Mouse (Mus musculus): ENCODE results near the gene 4933427D14Rik. TPM values are rescaled to one million over a fixed set of nuclear protein-coding genes. Genes with fewer than 3 reads are reported as not detected.
A peak's percentile ranks its signal among the peaks of the same experiment; 100 is the strongest.

4933427D14Rik gene
- polyA plus RNA-seq, 1 experiment, result 33.1 TPM

DNA sequence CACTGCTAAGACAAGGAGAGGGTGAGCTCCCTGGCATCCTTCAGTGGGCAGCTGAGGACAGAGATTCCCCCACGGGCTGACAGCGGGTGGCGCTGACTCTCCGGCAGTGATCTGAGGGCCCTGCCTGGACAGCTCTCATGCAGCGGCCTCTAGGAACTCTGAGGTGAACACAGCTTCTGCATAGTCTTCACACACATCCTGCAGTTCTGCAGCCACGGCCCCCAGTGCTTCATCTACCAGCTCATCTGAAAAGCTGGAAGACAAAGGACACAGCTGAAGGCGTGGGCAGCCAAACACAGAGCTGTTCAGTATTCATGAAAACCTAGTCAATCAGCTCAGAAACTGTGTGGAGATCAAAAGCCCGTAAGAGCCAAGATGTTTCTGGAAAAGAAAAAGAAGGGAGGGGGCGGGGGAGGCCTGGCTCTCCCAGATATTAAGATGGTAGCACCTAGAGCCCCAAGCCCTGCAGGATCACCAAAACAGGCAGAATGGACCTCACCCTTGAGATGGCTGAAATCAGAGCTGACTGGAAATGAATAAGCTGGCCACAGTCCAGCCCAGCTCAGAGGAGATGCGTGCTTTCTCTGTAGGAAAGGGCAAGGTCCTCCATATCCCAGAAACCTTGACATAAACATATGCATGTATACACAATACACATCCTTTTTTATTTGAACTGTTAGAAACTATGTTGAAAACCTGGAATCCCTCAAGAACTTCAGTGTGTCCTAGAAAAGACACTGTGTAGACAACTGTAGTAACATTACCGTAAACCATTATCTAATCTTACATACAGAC is 51.9 kb downstream of the 4933427D14Rik start:
- no peak for TF ChIP-seq CTCF (IDR thresholded peaks at IDR 0.05; ENCODE audit: control insufficient read depth, insufficient read depth, insufficient replicate concordance, low read depth, low read length)
- no peak for TF ChIP-seq POLR2A (IDR thresholded peaks at IDR 0.05; ENCODE audit: control insufficient read depth, low read depth, low read length)
- Histone ChIP-seq H3K27ac (ENCODE audit: control insufficient read depth, insufficient read depth, low read depth, low read length) (no peak overlapping the region), H3K4me1 (ENCODE audit: control insufficient read depth, insufficient read depth, low read length) (no peaks in the 10 kb centered on the region), H3K27me3 (ENCODE audit: control insufficient read depth, insufficient read depth, low read length) (no peaks in the 10 kb centered on the region), H3K36me3 (ENCODE audit: control insufficient read depth, insufficient read depth, low read length) (peaks cover 1% of the 10 kb centered on the region; the same call in 1 of the 2 replicates), H3K4me3 (ENCODE audit: control insufficient read depth, low read depth, low read length) (no peak overlapping the region)

DNA sequence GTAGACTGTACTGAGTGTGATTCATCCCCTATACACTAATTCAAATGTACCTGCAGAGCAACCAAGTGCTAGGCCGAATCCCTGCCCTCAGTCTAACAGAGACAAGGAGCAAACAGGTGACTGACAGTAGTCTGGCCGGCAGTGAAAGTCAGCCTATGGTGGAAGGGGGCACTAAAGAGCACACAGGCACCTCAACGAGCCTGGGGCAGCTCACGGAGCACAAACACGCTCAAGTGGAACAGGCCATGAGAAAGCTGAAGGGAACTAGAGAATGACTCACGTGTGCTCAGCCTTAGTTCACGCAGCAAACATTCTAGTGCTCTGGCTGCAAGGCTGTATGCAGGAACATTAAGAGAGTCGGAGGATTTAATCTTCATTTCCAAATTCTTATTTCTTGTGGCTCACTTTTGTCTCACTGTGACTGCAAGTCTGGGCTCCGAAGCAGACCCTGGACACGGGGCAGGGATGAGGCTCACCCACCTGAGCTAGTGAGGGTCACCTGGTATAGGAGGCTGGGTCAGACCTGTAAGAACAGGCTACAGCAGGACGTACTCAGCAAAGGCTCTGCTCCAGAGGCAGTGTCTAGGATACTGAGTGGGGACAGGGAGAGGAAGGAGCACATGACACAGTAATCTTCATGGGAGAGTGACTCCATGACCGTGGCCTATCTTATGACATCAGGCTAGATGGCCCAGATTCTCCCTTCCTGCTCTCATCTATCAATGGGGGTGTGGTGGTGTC is 54.0 kb downstream of the 4933427D14Rik start:
- TF ChIP-seq CTCF (IDR thresholded peaks at IDR 0.05; ENCODE audit: control insufficient read depth, insufficient read depth, insufficient replicate concordance, low read depth, low read length), result no peak
- Histone ChIP-seq H3K36me3 (ENCODE audit: control insufficient read depth, insufficient read depth, low read length) (no peaks in the 10 kb centered on the region), H3K4me1 (ENCODE audit: control insufficient read depth, insufficient read depth, low read length) (no peaks in the 10 kb centered on the region), H3K4me3 (ENCODE audit: control insufficient read depth, low read depth, low read length) (no peak overlapping the region), H3K27ac (ENCODE audit: control insufficient read depth, insufficient read depth, low read depth, low read length) (no peak overlapping the region), H3K27me3 (ENCODE audit: control insufficient read depth, insufficient read depth, low read length) (no peaks in the 10 kb centered on the region)

DNA sequence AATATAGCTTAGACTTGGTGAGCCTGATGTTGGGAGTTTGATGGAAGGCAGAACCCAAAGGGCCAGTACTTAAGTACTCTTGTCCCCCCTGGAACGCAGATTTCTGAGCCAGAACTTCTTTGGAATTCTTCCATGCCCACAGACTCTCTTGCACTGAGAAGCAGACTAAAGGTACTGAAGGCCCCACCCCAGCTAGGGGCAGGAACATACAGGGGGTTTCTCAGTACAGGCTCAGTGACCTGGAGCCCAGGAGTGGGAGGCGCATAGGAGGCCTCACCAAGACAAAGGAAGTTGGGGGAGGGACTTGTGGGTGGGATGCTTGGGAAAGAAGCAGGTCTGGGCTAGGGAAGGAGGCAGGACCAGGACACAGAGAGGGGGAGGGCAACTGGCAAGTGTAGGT is 56.1 kb downstream of the 4933427D14Rik start:
- Histone ChIP-seq H3K27me3 (ENCODE audit: control insufficient read depth, insufficient read depth, low read length) (no peaks in the 10 kb centered on the region), H3K4me1 (ENCODE audit: control insufficient read depth, insufficient read depth, low read length) (no peaks in the 10 kb centered on the region), H3K27ac (ENCODE audit: control insufficient read depth, insufficient read depth, low read depth, low read length) (no peak overlapping the region), H3K36me3 (ENCODE audit: control insufficient read depth, insufficient read depth, low read length) (no peaks in the 10 kb centered on the region), H3K4me3 (ENCODE audit: control insufficient read depth, low read depth, low read length) (no peak overlapping the region)
- TF ChIP-seq POLR2A (IDR thresholded peaks at IDR 0.05; ENCODE audit: control insufficient read depth, low read depth, low read length), result no peak
- TF ChIP-seq CTCF (IDR thresholded peaks at IDR 0.05; ENCODE audit: control insufficient read depth, insufficient read depth, insufficient replicate concordance, low read depth, low read length), result no peak

DNA sequence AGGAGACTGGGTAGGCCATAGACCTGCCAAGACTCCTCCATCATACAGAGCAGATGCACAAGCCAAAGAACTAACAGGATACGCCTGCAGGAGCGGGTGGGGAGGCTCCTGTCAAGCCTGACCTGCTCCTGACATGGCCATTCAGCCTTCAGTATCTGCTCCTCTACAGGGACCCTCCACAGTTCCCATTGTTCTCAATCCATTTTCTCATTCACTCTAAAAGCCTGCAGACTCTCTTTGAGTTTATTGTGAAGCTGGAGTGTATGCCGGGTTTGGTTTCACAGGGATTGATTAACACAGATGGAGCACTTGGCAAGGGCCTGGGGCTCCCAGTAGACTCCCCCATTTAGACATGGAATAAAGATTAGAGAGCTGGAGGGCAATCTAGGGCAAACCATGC is 59.3 kb downstream of the 4933427D14Rik start:
- H3K4me3 ChIP-seq (ENCODE audit: control insufficient read depth, low read depth, low read length), result no peak overlapping the region
- TF ChIP-seq CTCF (IDR thresholded peaks at IDR 0.05; ENCODE audit: control insufficient read depth, insufficient read depth, insufficient replicate concordance, low read depth, low read length) (no peak), POLR2A (IDR thresholded peaks at IDR 0.05; ENCODE audit: control insufficient read depth, low read depth, low read length) (no peak)
- H3K27me3 ChIP-seq (ENCODE audit: control insufficient read depth, insufficient read depth, low read length), result no peaks in the 10 kb centered on the region
- H3K27ac ChIP-seq (ENCODE audit: control insufficient read depth, insufficient read depth, low read depth, low read length), result no peak overlapping the region
- H3K36me3 ChIP-seq (ENCODE audit: control insufficient read depth, insufficient read depth, low read length), result no peaks in the 10 kb centered on the region
- H3K4me1 ChIP-seq (ENCODE audit: control insufficient read depth, insufficient read depth, low read length), result no peaks in the 10 kb centered on the region

DNA sequence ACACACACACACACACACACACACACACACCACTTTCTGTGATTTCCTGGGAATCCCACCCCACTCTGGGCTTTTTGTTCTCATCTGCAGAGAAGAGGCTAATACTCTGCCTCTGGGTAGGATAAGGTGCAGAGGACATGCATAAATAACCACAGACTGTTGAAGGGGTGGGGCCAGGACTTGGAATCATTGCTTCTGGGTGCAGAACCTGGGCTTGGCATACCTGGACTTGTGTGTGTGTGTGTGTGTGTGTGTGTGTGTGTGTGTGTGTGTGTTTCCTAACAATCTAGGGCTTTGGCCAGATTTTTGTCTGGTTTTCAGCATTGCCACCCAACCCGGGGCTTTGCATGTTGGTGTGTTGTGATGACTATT is 61.4 kb downstream of the 4933427D14Rik start:
- no peaks in the 10 kb centered on the region for H3K4me1 ChIP-seq (ENCODE audit: control insufficient read depth, insufficient read depth, low read length)
- no peak for TF ChIP-seq POLR2A (IDR thresholded peaks at IDR 0.05; ENCODE audit: control insufficient read depth, low read depth, low read length)
- TF ChIP-seq CTCF (IDR thresholded peaks at IDR 0.05; ENCODE audit: control insufficient read depth, insufficient read depth, insufficient replicate concordance, low read depth, low read length), result no peak
- no peaks in the 10 kb centered on the region for H3K36me3 ChIP-seq (ENCODE audit: control insufficient read depth, insufficient read depth, low read length)
- no peaks in the 10 kb centered on the region for H3K27me3 ChIP-seq (ENCODE audit: control insufficient read depth, insufficient read depth, low read length)
- H3K27ac ChIP-seq (ENCODE audit: control insufficient read depth, insufficient read depth, low read depth, low read length), result no peak overlapping the region
- H3K4me3 ChIP-seq (ENCODE audit: control insufficient read depth, low read depth, low read length), result no peak overlapping the region

DNA sequence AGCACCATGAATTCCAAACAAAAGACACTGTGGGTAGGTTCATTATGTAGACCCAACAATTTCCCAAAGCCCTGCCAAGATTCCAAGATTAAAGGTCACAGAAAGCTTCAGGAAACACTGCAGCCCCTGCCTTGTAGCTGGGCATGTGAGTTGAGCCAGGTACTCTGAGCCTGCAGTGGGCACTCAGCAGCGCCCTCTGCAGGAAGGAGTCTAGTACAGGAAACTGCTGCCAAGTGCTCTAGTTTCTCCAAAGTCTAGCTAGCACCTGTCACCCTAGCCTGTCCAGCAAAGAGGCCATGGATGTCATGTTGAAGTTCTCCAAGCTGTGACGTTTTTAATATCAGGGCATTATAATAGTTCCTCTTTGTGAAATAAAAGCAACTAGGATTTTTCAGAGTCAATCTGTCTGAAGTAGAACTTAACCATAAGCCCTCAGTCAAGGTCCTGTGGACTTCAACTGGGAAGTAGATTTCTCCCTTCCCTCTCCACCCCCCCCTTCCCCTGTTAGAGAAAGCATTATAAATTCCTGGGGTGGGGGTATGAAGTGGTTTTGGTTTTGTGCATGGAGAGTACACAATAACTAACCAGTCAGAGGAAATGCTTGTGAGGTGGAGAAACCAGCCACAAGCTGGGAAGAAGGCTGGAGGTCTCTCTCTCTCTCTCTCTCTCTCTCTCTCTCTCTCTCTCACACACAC is 61.9 kb downstream of the 4933427D14Rik start:
- Histone ChIP-seq H3K4me1 (ENCODE audit: control insufficient read depth, insufficient read depth, low read length) (no peaks in the 10 kb centered on the region), H3K4me3 (ENCODE audit: control insufficient read depth, low read depth, low read length) (no peak overlapping the region), H3K27me3 (ENCODE audit: control insufficient read depth, insufficient read depth, low read length) (no peaks in the 10 kb centered on the region), H3K27ac (ENCODE audit: control insufficient read depth, insufficient read depth, low read depth, low read length) (no peak overlapping the region), H3K36me3 (ENCODE audit: control insufficient read depth, insufficient read depth, low read length) (no peaks in the 10 kb centered on the region)
- no peak for TF ChIP-seq POLR2A (IDR thresholded peaks at IDR 0.05; ENCODE audit: control insufficient read depth, low read depth, low read length)
- peak; percentile 78; the same call in 1 of the 2 replicates for TF ChIP-seq CTCF (IDR thresholded peaks at IDR 0.05; ENCODE audit: control insufficient read depth, insufficient read depth, insufficient replicate concordance, low read depth, low read length)

DNA sequence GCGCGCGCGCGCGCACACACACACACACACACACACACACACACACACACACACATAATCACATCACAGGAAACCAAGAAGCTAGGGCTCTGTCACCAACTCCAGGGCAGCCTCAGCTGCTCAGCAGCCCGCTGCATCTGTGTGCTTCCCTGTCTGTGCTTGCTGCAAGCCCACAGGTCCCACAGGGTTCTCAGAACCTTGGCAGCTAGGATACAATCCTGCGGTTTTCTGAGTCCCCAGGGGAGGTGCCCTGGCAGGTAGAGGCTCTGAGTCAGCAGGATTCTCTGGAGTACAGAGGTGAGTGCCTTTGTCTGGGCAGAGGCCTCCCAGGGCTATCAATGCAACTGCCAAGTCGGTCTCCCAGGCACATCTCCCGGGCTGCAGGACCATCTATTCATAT is 64.4 kb downstream of the 4933427D14Rik start:
- Histone ChIP-seq H3K27ac (ENCODE audit: control insufficient read depth, insufficient read depth, low read depth, low read length) (no peak overlapping the region), H3K4me1 (ENCODE audit: control insufficient read depth, insufficient read depth, low read length) (no peaks in the 10 kb centered on the region), H3K4me3 (ENCODE audit: control insufficient read depth, low read depth, low read length) (no peak overlapping the region), H3K36me3 (ENCODE audit: control insufficient read depth, insufficient read depth, low read length) (no peaks in the 10 kb centered on the region), H3K27me3 (ENCODE audit: control insufficient read depth, insufficient read depth, low read length) (no peaks in the 10 kb centered on the region)
- TF ChIP-seq POLR2A (IDR thresholded peaks at IDR 0.05; ENCODE audit: control insufficient read depth, low read depth, low read length), result no peak
- TF ChIP-seq CTCF (IDR thresholded peaks at IDR 0.05; ENCODE audit: control insufficient read depth, insufficient read depth, insufficient replicate concordance, low read depth, low read length), result no peak

All from testis, adult 2 months (tissue).